Mouse (Mus musculus) C2C12 (cell line): ENCODE measurements around the gene Enho.

Source experiments
- CTCF ChIP-seq: IDR thresholded peaks from one replicate; pipeline ENCODE4 v1.5.1; 2011; ENCODE audit not compliant: control insufficient read depth, insufficient read depth, insufficient read length
- MYOD1 ChIP-seq: IDR thresholded peaks from one replicate; pipeline ENCODE4 v1.6.1; 2011; ENCODE audit warnings: low read depth; ENCODE audit not compliant: control insufficient read depth, insufficient read length
- USF1 ChIP-seq: IDR thresholded peaks from one replicate; pipeline ENCODE4 v1.6.1; 2011; ENCODE audit warnings: low read depth, mild to moderate bottlenecking, control low read depth, moderate library complexity

- TF ChIP-seq MYOD1 = no peak
- no peak for TF ChIP-seq CTCF
- no peak for TF ChIP-seq USF1
These were observed 5.5 kb downstream of the Enho start for GRCm38 (mm10) chr4:41634631-41635030.
